Mouse (Mus musculus) frontal cortex, postnatal 25 days (tissue): ENCODE results near the gene Gorasp1.

Experiments
- DNase-seq, 2 experiments: peaks; one replicate each; pipeline ENCODE4 v3.0.0; 2022; ENCODE audit warnings: low spot score in 2 of 2

The Gorasp1 gene

GRCm38 (mm10) chr9:119937005-119937773 is at the start of gene Gorasp1, which contains the start of gene Ttc21a:
Gene Gorasp1, minus strand, starts transcription at chr9:119937565.
Gene Ttc21a, plus strand, starts transcription at chr9:119937606.
- peak; percentile 87 to 90 for DNase-seq

- DNase-seq: no peak
These were observed 48.7 kb upstream of the Gorasp1 start for GRCm38 (mm10) chr9:119985881-119986574.

GRCm38 (mm10) chr9:119984536-119985011 is 47.2 kb upstream of the Gorasp1 start, which contains the start of gene Csrnp1:
Gene Csrnp1, minus strand, starts transcription at chr9:119984658.
- no peak for DNase-seq

- peak; percentile 67 to 71 for DNase-seq
These were observed 46.5 kb upstream of the Gorasp1 start for GRCm38 (mm10) chr9:119983585-119984535.

- no peak for DNase-seq
These were observed 45.7 kb upstream of the Gorasp1 start for GRCm38 (mm10) chr9:119982956-119983551.

GRCm38 (mm10) chr9:119982241-119982811 is 45.0 kb upstream of the Gorasp1 start:
- DNase-seq: no peak

GRCm38 (mm10) chr9:119981183-119982179 is 44.1 kb upstream of the Gorasp1 start:
- no peak for DNase-seq

GRCm38 (mm10) chr9:119980770-119981182 is 43.4 kb upstream of the Gorasp1 start:
- no peak for DNase-seq

- no peak for DNase-seq
These were observed 42.4 kb upstream of the Gorasp1 start for GRCm38 (mm10) chr9:119979749-119980148.

GRCm38 (mm10) chr9:119978811-119979441 is 41.6 kb upstream of the Gorasp1 start:
- no peak for DNase-seq

GRCm38 (mm10) chr9:119978151-119978810 is 40.9 kb upstream of the Gorasp1 start:
- DNase-seq: no peak

- no peak for DNase-seq
These were observed 40.2 kb upstream of the Gorasp1 start for GRCm38 (mm10) chr9:119977557-119978060.

- no peak for DNase-seq
These were observed 39.6 kb upstream of the Gorasp1 start for GRCm38 (mm10) chr9:119976704-119977556.

GRCm38 (mm10) chr9:119975286-119975685 is 37.9 kb upstream of the Gorasp1 start:
- no peak for DNase-seq

GRCm38 (mm10) chr9:119974609-119975008 is 37.2 kb upstream of the Gorasp1 start:
- no peak for DNase-seq

GRCm38 (mm10) chr9:119973869-119974520 is 36.6 kb upstream of the Gorasp1 start:
- DNase-seq: no peak

- no peak for DNase-seq
These were observed 35.9 kb upstream of the Gorasp1 start for GRCm38 (mm10) chr9:119973281-119973680.
